Mouse (Mus musculus) urinary bladder, postnatal 25 days (tissue): ENCODE data around the gene Tmbim6.

ENCODE experiments used
- DNase-seq: peaks from one replicate; pipeline ENCODE4 v3.0.0; 2022; ENCODE audit warnings: low spot score

Tmbim6 gene

GRCm38 (mm10) chr15:99453153-99453900 lies 60.6 kb downstream of the Tmbim6 start:
- DNase-seq: no peak

GRCm38 (mm10) chr15:99454585-99455279 lies 62.0 kb downstream of the Tmbim6 start:
- DNase-seq: no peak

GRCm38 (mm10) chr15:99455415-99455814 lies 62.7 kb downstream of the Tmbim6 start:
- DNase-seq: no peak

GRCm38 (mm10) chr15:99456338-99456962 lies 63.8 kb downstream of the Tmbim6 start:
- no peak for DNase-seq

GRCm38 (mm10) chr15:99456963-99457605 lies 64.4 kb downstream of the Tmbim6 start:
- no peak for DNase-seq

- DNase-seq: peak; percentile 87
These were observed 65.1 kb downstream of the Tmbim6 start, which contains the start of gene Nckap5l for GRCm38 (mm10) chr15:99457606-99458401. TSS of gene Nckap5l (minus strand) at chr15:99457748.
